ENCODE assay signal across 9 mouse cellular contexts in genomic region chr9:119339106-119339505, GRCm38 (mm10). TPM values are rescaled to one million over a fixed set of nuclear protein-coding genes. Genes with fewer than 3 reads are reported as not detected.
DNase-seq lines count a peak whose midpoint lies in the region; ATAC-seq and TF ChIP-seq lines count a peak whose summit lies in the region.
"Had no signal": no experiment of that assay in that cellular context is flagged by ENCODE, and none has a peak within 500 bp of the region (broad histone marks: within the 10 kb centered on the region; RNA-seq: fewer than 3 reads in every experiment).

No protein-coding gene starts in this region.

- H3K27me3 ChIP-seq in kidney, embryonic 15.5 days, result no peaks in the 10 kb centered on the region
- H3K27me3 ChIP-seq in hindbrain, embryonic 12.5 days, result peaks cover 20% of the 10 kb centered on the region
- peaks cover 21% of the 10 kb centered on the region for H3K27me3 ChIP-seq in midbrain, embryonic 13.5 days

- no peak for TF ChIP-seq POLR2A in bone marrow, adult 2 months (IDR thresholded peaks at IDR 0.05; ENCODE audit: borderline replicate concordance, control insufficient read depth, low read depth, low read length)

- no peak overlapping the region; the same call in 1 of the 2 replicates for H3K9ac ChIP-seq in kidney, embryonic 15.5 days
- H3K9ac ChIP-seq in hindbrain, embryonic 12.5 days, result peak overlapping the region; percentile 59
- H3K9ac ChIP-seq in midbrain, embryonic 13.5 days (replicated peaks), result no peak overlapping the region

- H3K36me3 ChIP-seq in kidney, embryonic 15.5 days, result peaks cover 17% of the 10 kb centered on the region
- H3K36me3 ChIP-seq in hindbrain, embryonic 12.5 days, result peaks cover 13% of the 10 kb centered on the region
- peaks cover 12% of the 10 kb centered on the region for H3K36me3 ChIP-seq in midbrain, embryonic 13.5 days

- H3K4me3 ChIP-seq in kidney, embryonic 15.5 days (replicated peaks), result peak overlapping the region; percentile 85
- peak overlapping the region; percentile 91 for H3K4me3 ChIP-seq in bone marrow, adult 2 months (replicated peaks; ENCODE audit: control insufficient read depth, low read depth, low read length)
- peak overlapping the region; percentile 81 for H3K4me3 ChIP-seq in hindbrain, embryonic 12.5 days
- H3K4me3 ChIP-seq in midbrain, embryonic 13.5 days (replicated peaks), result peak overlapping the region; percentile 84

- 42% methylated on average over 7 of the region's 7 CpGs for WGBS in kidney, embryonic 15.5 days
- WGBS in bone marrow, adult 2 months, result 31% methylated on average over 7 of the region's 7 CpGs
- WGBS in hindbrain, embryonic 12.5 days, result 53% methylated on average over 7 of the region's 7 CpGs
- WGBS in midbrain, embryonic 13.5 days, result 60% methylated on average over 7 of the region's 7 CpGs

- peaks cover 44% of the 10 kb centered on the region for H3K4me1 ChIP-seq in kidney, embryonic 15.5 days
- peaks cover 8% of the 10 kb centered on the region; the same call in 1 of the 2 replicates for H3K4me1 ChIP-seq in bone marrow, adult 2 months (ENCODE audit: control insufficient read depth, insufficient read depth, low read length)
- H3K4me1 ChIP-seq in hindbrain, embryonic 12.5 days, result peaks cover 26% of the 10 kb centered on the region
- H3K4me1 ChIP-seq in midbrain, embryonic 13.5 days (replicated peaks), result peaks cover 36% of the 10 kb centered on the region

- no peak for DNase-seq in kidney, postnatal 36 days
- no peak for DNase-seq in spleen, adult 12 weeks (ENCODE audit: low spot score)

- H3K4me2 ChIP-seq in kidney, embryonic 15.5 days, result peak overlapping the region; percentile 81
- H3K4me2 ChIP-seq in hindbrain, embryonic 12.5 days (replicated peaks), result peak overlapping the region; percentile 75
- peak overlapping the region; percentile 76 for H3K4me2 ChIP-seq in midbrain, embryonic 13.5 days (replicated peaks)

- no peaks in the 10 kb centered on the region for H3K9me3 ChIP-seq in kidney, embryonic 15.5 days (replicated peaks)
- H3K9me3 ChIP-seq in hindbrain, embryonic 12.5 days (replicated peaks), result no peaks in the 10 kb centered on the region
- H3K9me3 ChIP-seq in midbrain, embryonic 13.5 days, result no peaks in the 10 kb centered on the region

- TF ChIP-seq CTCF in bone marrow, adult 2 months (IDR thresholded peaks at IDR 0.05; ENCODE audit: control insufficient read depth, insufficient read depth, low read length), result no peak

- peak overlapping the region; percentile 96 for H3K27ac ChIP-seq in kidney, embryonic 15.5 days
- H3K27ac ChIP-seq in bone marrow, adult 2 months (ENCODE audit: control insufficient read depth, insufficient read depth, low read depth, low read length, poor library complexity), result no peak overlapping the region
- no peak overlapping the region for H3K27ac ChIP-seq in hindbrain, embryonic 12.5 days
- H3K27ac ChIP-seq in midbrain, embryonic 13.5 days, result no peak overlapping the region

- ATAC-seq in kidney, embryonic 15.5 days (replicated peaks; ENCODE audit: low FRiP score), result no peak
- no peak for ATAC-seq in hindbrain, embryonic 12.5 days (ENCODE audit: low FRiP score)
- no peak for ATAC-seq in midbrain, embryonic 13.5 days
- ATAC-seq in monocyte, adult 5-6 weeks (replicated peaks; ENCODE audit: insufficient number of reproducible peaks, low FRiP score, low TSS enrichment, poor library complexity, severe bottlenecking), result no peak
- no peak for ATAC-seq in erythroid progenitor cell, adult 5-6 weeks (replicated peaks; ENCODE audit: low FRiP score, poor library complexity, severe bottlenecking)

RNA-seq across cellular contexts. Expression of gene Acaa1a, which starts 0.4 kb away (rescaled TPM):
- 111 and 121 TPM in 2 replicates for polyA plus RNA-seq in kidney, embryonic 15.5 days (2015; fragmentation: Nextera tagmentation; extraction: Ambion mirVana)
- 25.2 and 53.7 TPM in 2 replicates for polyA plus RNA-seq in bone marrow, adult 2 months (2011; ENCODE audit: insufficient read depth, insufficient read length, low replicate concordance, missing spikeins)
- 82.4 and 87.1 TPM in 2 replicates for polyA plus RNA-seq in hindbrain, embryonic 12.5 days (2016; fragmentation: Nextera tagmentation; extraction: Ambion mirVana)
- 93.1 and 100 TPM in 2 replicates for polyA plus RNA-seq in midbrain, embryonic 13.5 days (2015; fragmentation: Nextera tagmentation; extraction: Ambion mirVana)
- 31.0 to 54.9 TPM (median 52.6 TPM) in 3 replicates for total RNA-seq in monocyte, adult 5-6 weeks (2017)
- 5.9 and 10.8 TPM in 2 replicates for total RNA-seq in erythroid progenitor cell, adult 5-6 weeks (2015; ENCODE audit: low replicate concordance)
- 5.2 and 5.4 TPM in 2 replicates for total RNA-seq in erythroid progenitor cell, adult 5-6 weeks (2017; ENCODE audit: low replicate concordance)

RNA-seq across cellular contexts. Expression of gene Myd88, which starts 2.1 kb away (rescaled TPM):
- polyA plus RNA-seq in kidney, embryonic 15.5 days (2015; fragmentation: Nextera tagmentation; extraction: Ambion mirVana), result 25.6 and 25.9 TPM in 2 replicates
- polyA plus RNA-seq in bone marrow, adult 2 months (2011; ENCODE audit: insufficient read depth, insufficient read length, low replicate concordance, missing spikeins), result 17.7 and 26.2 TPM in 2 replicates
- 6.3 and 7.6 TPM in 2 replicates for polyA plus RNA-seq in hindbrain, embryonic 12.5 days (2016; fragmentation: Nextera tagmentation; extraction: Ambion mirVana)
- 4.5 and 4.7 TPM in 2 replicates for polyA plus RNA-seq in midbrain, embryonic 13.5 days (2015; fragmentation: Nextera tagmentation; extraction: Ambion mirVana)
- total RNA-seq in monocyte, adult 5-6 weeks (2017), result 71.0 to 79.2 TPM (median 75.9 TPM) in 3 replicates
- total RNA-seq in erythroid progenitor cell, adult 5-6 weeks (2015; ENCODE audit: low replicate concordance), result 22.6 and 25.9 TPM in 2 replicates
- total RNA-seq in erythroid progenitor cell, adult 5-6 weeks (2017; ENCODE audit: low replicate concordance), result 5.9 and 14.0 TPM in 2 replicates

RNA-seq across cellular contexts. Expression of gene Oxsr1, which starts 16.9 kb away (rescaled TPM):
- 12.3 and 14.2 TPM in 2 replicates for polyA plus RNA-seq in kidney, embryonic 15.5 days (2015; fragmentation: Nextera tagmentation; extraction: Ambion mirVana)
- 16.7 and 19.3 TPM in 2 replicates for polyA plus RNA-seq in bone marrow, adult 2 months (2011; ENCODE audit: insufficient read depth, insufficient read length, low replicate concordance, missing spikeins)
- 18.9 and 19.6 TPM in 2 replicates for polyA plus RNA-seq in hindbrain, embryonic 12.5 days (2016; fragmentation: Nextera tagmentation; extraction: Ambion mirVana)
- polyA plus RNA-seq in midbrain, embryonic 13.5 days (2015; fragmentation: Nextera tagmentation; extraction: Ambion mirVana), result 13.0 and 13.7 TPM in 2 replicates
- 42.8 to 50.1 TPM (median 45.9 TPM) in 3 replicates for total RNA-seq in monocyte, adult 5-6 weeks (2017)
- total RNA-seq in erythroid progenitor cell, adult 5-6 weeks (2015; ENCODE audit: low replicate concordance), result 20.9 and 48.6 TPM in 2 replicates
- 35.0 and 37.1 TPM in 2 replicates for total RNA-seq in erythroid progenitor cell, adult 5-6 weeks (2017; ENCODE audit: low replicate concordance)

RNA-seq across cellular contexts. Expression of gene Xylb, which starts 18.1 kb away (rescaled TPM):
- polyA plus RNA-seq in kidney, embryonic 15.5 days (2015; fragmentation: Nextera tagmentation; extraction: Ambion mirVana), result 20.8 and 26.9 TPM in 2 replicates
- 1.5 and 2.3 TPM in 2 replicates for polyA plus RNA-seq in bone marrow, adult 2 months (2011; ENCODE audit: insufficient read depth, insufficient read length, low replicate concordance, missing spikeins)
- 4.7 and 4.9 TPM in 2 replicates for polyA plus RNA-seq in hindbrain, embryonic 12.5 days (2016; fragmentation: Nextera tagmentation; extraction: Ambion mirVana)
- 1.9 and 3.4 TPM in 2 replicates for polyA plus RNA-seq in midbrain, embryonic 13.5 days (2015; fragmentation: Nextera tagmentation; extraction: Ambion mirVana)
- total RNA-seq in monocyte, adult 5-6 weeks (2017), result 0.39 TPM in 1 of 3 replicates, not detected in the others
- total RNA-seq in erythroid progenitor cell, adult 5-6 weeks (2015; ENCODE audit: low replicate concordance), result not detected in 2 replicates
- not detected in 2 replicates for total RNA-seq in erythroid progenitor cell, adult 5-6 weeks (2017; ENCODE audit: low replicate concordance)

RNA-seq across cellular contexts. Expression of gene Slc22a14, which starts 26.2 kb away (rescaled TPM):
- 0.30 TPM in 1 of 2 replicates, not detected in the other for polyA plus RNA-seq in kidney, embryonic 15.5 days (2015; fragmentation: Nextera tagmentation; extraction: Ambion mirVana)
- 2.0 and 8.0 TPM in 2 replicates for polyA plus RNA-seq in bone marrow, adult 2 months (2011; ENCODE audit: insufficient read depth, insufficient read length, low replicate concordance, missing spikeins)
- not detected in 2 replicates for polyA plus RNA-seq in hindbrain, embryonic 12.5 days (2016; fragmentation: Nextera tagmentation; extraction: Ambion mirVana)
- 0.11 TPM in 1 of 2 replicates, not detected in the other for polyA plus RNA-seq in midbrain, embryonic 13.5 days (2015; fragmentation: Nextera tagmentation; extraction: Ambion mirVana)
- 0.21 to 0.48 TPM in 2 of 3 replicates, not detected in the other for total RNA-seq in monocyte, adult 5-6 weeks (2017)
- not detected in 2 replicates for total RNA-seq in erythroid progenitor cell, adult 5-6 weeks (2015; ENCODE audit: low replicate concordance)
- not detected in 2 replicates for total RNA-seq in erythroid progenitor cell, adult 5-6 weeks (2017; ENCODE audit: low replicate concordance)
- total RNA-seq: gastrocnemius, adult 8-10 months had no signal
